Mouse (Mus musculus) inflammation-experienced regulatory T-cells, adult 16 weeks (primary cell): ENCODE data around the gene Cetn4. TPM values are rescaled to one million over a fixed set of nuclear protein-coding genes. Genes with fewer than 3 reads are reported as not detected.

Experiments
- polyA plus RNA-seq: library from polyadenylated mRNA; unstranded; fragments of 100-300 nt; shearing (Covaris generic); gene quantifications from one replicate; pipeline ENCODE4 v1.2.1, GENCODE M21; 2017

Gene Cetn4
- 1.5 TPM for polyA plus RNA-seq

GRCm38 (mm10) chr3:37312370-37312941 is at the start of gene Cetn4, which contains the start of gene Bbs12:
Cetn4 (minus strand) TSS chr3:37312708.
Bbs12 (plus strand) TSS chr3:37312554.

GRCm38 (mm10) chr3:37348221-37349165 is 36.0 kb upstream of the Cetn4 start, which contains the start of gene Fgf2:
Fgf2 (plus strand) TSS chr3:37348346.

Other genes starting within 250 kb of the Cetn4 start
- not detected for gene Adad1, start 249.2 kb downstream of the Cetn4 start, polyA plus RNA-seq
- 0.87 TPM for gene Il2, start 186.7 kb downstream of the Cetn4 start, polyA plus RNA-seq
- gene Il21, start 80.1 kb downstream of the Cetn4 start, polyA plus RNA-seq, result 11.6 TPM
- 7.5 TPM for gene Bbs12, start 154 bp downstream of the Cetn4 start, polyA plus RNA-seq
- 5.6 TPM for gene Fgf2, start 35.6 kb upstream of the Cetn4 start, polyA plus RNA-seq
- gene Spata5, start 107.2 kb upstream of the Cetn4 start, polyA plus RNA-seq, result 52.8 TPM
- gene Nudt6, start 107.5 kb upstream of the Cetn4 start, polyA plus RNA-seq, result 22.6 TPM